Mouse (Mus musculus): ENCODE measurements around the gene Vav2.

- TF ChIP-seq CTCF (IDR thresholded peaks at IDR 0.05; ENCODE audit: control insufficient read depth, insufficient read depth, insufficient read length) = no peak
- TF ChIP-seq MYOD1 (IDR thresholded peaks at IDR 0.05; ENCODE audit: control insufficient read depth, insufficient read length, low read depth) = no peak
- no peak for TF ChIP-seq CEBPB (IDR thresholded peaks at IDR 0.05; ENCODE audit: low read depth)
These were observed 47.1 kb upstream of the Vav2 start for GRCm38 (mm10) chr2:27473911-27474310.
